Mouse (Mus musculus) embryo, embryonic 10 days (tissue): ENCODE data around the gene Gm20877.
"Not testable (repeated sequence)": the region's sequence is repeated elsewhere in the genome, so short reads cannot be mapped to it uniquely, and the experiment has no call there.

Source experiments
- DNase-seq: peaks from one replicate; pipeline ENCODE4 v3.0.0-alpha.2; 2015; ENCODE audit warnings: low spot score

Gene Gm20877

GRCm38 (mm10) chrY:17093573-17093972, at the start of gene Gm20877:
Gm20877 (plus strand) TSS chrY:17093873.
- DNase-seq, result not testable (repeated sequence)
